Mouse (Mus musculus) myocyte (in vitro differentiated cells): ENCODE measurements around the gene Dnmbp.

Experiments used
- POLR2A ChIP-seq: IDR thresholded peaks from one replicate; pipeline ENCODE4 v1.6.1; 2011; ENCODE audit warnings: low read depth, mild to moderate bottlenecking, control low read depth, moderate library complexity; ENCODE audit not compliant: insufficient read length
- USF1 ChIP-seq: IDR thresholded peaks from one replicate; pipeline ENCODE4 v1.6.1; 2011; ENCODE audit warnings: low read depth, mild to moderate bottlenecking, control low read depth, moderate library complexity

GRCm38 (mm10) chr19:43917406-43917691 is 22.6 kb downstream of the Dnmbp start:
- TF ChIP-seq POLR2A (no peak), USF1 (no peak)
